Mouse (Mus musculus) hindbrain, embryonic 14.5 days (tissue): ENCODE results near the gene Pramef25. TPM values are rescaled to one million over a fixed set of nuclear protein-coding genes. Genes with fewer than 3 reads are reported as not detected.
"Not testable (repeated sequence)": the region's sequence is repeated elsewhere in the genome, so short reads cannot be mapped to it uniquely, and the experiment has no call there.

Experiments used
- ATAC-seq: fragments of 200-750 bp; cut with Nextera tagmentation; 2 replicates; pipeline ENCODE4 v1.8.0; 2017; ENCODE audit warnings: moderate number of reproducible peaks, mild to moderate bottlenecking, moderate TSS enrichment, moderate library complexity; ENCODE audit not compliant: low FRiP score
- DNase-seq: peaks from one replicate; pipeline ENCODE4 v3.0.0-alpha.2; 2015; ENCODE audit warnings: low spot score
- H3K27ac ChIP-seq: fragments of 300-500 bp; sonication (generic); 2 replicates; pipeline ENCODE4 v1.5.1; 2014; ENCODE audit warnings: mild to moderate bottlenecking, moderate library complexity
- H3K27me3 ChIP-seq: fragments of 300-500 bp; sonication (generic); 2 replicates; pipeline ENCODE4 v1.6.1; 2014; ENCODE audit warnings: mild to moderate bottlenecking, low read length, mixed read lengths; ENCODE audit not compliant: control insufficient read depth, insufficient read depth
- H3K36me3 ChIP-seq: fragments of 300-500 bp; sonication (generic); replicated peaks from 2 replicates; pipeline ENCODE4 v1.6.1; 2014; ENCODE audit not compliant: control insufficient read depth, insufficient read depth
- H3K4me1 ChIP-seq: fragments of 300-500 bp; sonication (generic); replicated peaks from 2 replicates; pipeline ENCODE4 v1.6.1; 2014; ENCODE audit warnings: antibody characterized with exemption, low read length, mixed read lengths; ENCODE audit not compliant: control insufficient read depth, insufficient read depth
- H3K4me2 ChIP-seq: fragments of 300-500 bp; sonication (generic); replicated peaks from 2 replicates; pipeline ENCODE4 v1.6.1; 2014; ENCODE audit warnings: mild to moderate bottlenecking, moderate library complexity
- H3K4me3 ChIP-seq: fragments of 300-500 bp; sonication (generic); replicated peaks from 2 replicates; pipeline ENCODE4 v1.5.1; 2014; ENCODE audit warnings: mild to moderate bottlenecking, low read length
- H3K9ac ChIP-seq: fragments of 300-500 bp; sonication (generic); 2 replicates; pipeline ENCODE4 v1.6.1; 2014
- H3K9me3 ChIP-seq: fragments of 300-500 bp; sonication (generic); 2 replicates; pipeline ENCODE4 v1.6.1; 2016; ENCODE audit warnings: low read length; ENCODE audit not compliant: control insufficient read depth
- WGBS: fragments of 180-500 bp; shearing (Covaris S2); extraction: QIAGEN DNeasy Blood & Tissue Kit; methylation state at CpG from one replicate; pipeline ENCODE4 v1.1.7; 2014; 5-methylcytosine and 5-hydroxymethylcytosine counted together
- polyA plus RNA-seq: library from polyadenylated mRNA; unstranded; fragments of >200 nt; fragmentation: Nextera tagmentation; extraction: Ambion mirVana; gene quantifications from 2 replicates; pipeline ENCODE4 v1.2.1, GENCODE M21; 2014

Gene Pramef25
- polyA plus RNA-seq: not detected in 2 replicates

DNA sequence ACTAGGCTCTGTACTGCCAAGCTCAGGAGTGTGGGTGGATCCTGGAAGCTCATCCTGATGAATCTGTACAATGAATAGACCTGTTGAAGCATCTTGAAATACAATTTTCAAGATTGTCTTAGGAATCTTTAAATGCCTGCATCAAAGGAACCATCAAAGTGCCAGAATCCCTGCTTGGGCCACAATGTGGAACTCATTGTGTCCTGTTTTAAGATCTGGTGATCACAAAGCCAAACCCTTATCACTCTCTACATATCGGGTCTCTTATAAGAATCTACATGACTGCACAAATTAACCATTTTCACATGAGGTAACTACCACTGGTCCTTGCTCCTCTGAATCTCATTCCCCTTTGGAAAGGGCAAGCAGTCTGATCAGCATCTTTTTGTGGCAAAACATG is at the start of gene Pramef25:
Gene Pramef25 (minus strand): TSS at position 101 of the 400 bp plus-strand sequence.
- not testable (repeated sequence) for H3K36me3 ChIP-seq, ATAC-seq, H3K4me2 ChIP-seq, H3K4me3 ChIP-seq, DNase-seq, H3K27me3 ChIP-seq, H3K27ac ChIP-seq, H3K4me1 ChIP-seq, H3K9ac ChIP-seq
- peaks cover 13% of the 10 kb centered on the region; the same call in 1 of the 2 replicates for H3K9me3 ChIP-seq
- WGBS: 90% methylated on average over 1 of the region's 1 CpGs

DNA sequence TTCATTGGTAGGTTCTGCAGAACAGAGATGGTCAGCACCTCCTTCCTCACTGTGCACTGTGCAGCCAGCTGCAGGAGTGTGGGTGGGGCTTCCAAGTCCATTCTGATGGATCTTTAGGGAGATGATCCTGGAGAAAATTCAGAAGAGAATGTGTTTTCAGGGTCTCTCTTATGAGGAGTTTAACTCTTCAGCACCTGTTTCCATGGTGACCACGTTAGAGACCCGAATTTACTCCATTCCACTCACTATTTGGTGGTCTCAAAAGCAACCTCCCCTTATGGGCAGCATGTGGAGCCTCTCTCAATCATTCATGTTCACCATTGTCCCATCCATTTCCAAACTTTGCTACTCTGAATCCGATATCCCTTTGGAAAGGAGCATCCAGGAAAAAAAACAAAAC is 43.5 kb upstream of the Pramef25 start, which contains the start of gene Pramef17:
Gene Pramef17 (minus strand): TSS at position 101 of the 400 bp plus-strand sequence.
- H3K4me2 ChIP-seq, H3K4me3 ChIP-seq, H3K27ac ChIP-seq, ATAC-seq, H3K36me3 ChIP-seq, H3K27me3 ChIP-seq, DNase-seq, H3K4me1 ChIP-seq, H3K9ac ChIP-seq: not testable (repeated sequence)
- H3K9me3 ChIP-seq: peaks cover 10% of the 10 kb centered on the region; the same call in 1 of the 2 replicates
- WGBS: 70% methylated on average over 3 of the region's 3 CpGs

GRCm38 (mm10) chr4:143988126-143988525 is 37.3 kb upstream of the Pramef25 start:
- not testable (repeated sequence) for DNase-seq, H3K27ac ChIP-seq, ATAC-seq, H3K9ac ChIP-seq, H3K36me3 ChIP-seq, H3K27me3 ChIP-seq, H3K4me3 ChIP-seq, H3K4me1 ChIP-seq, H3K4me2 ChIP-seq, H3K9me3 ChIP-seq
- 98% methylated on average over 13 of the region's 17 CpGs for WGBS

GRCm38 (mm10) chr4:143987475-143987941 is 36.7 kb upstream of the Pramef25 start:
- H3K4me3 ChIP-seq, H3K4me2 ChIP-seq, ATAC-seq, H3K4me1 ChIP-seq, H3K9me3 ChIP-seq, H3K27me3 ChIP-seq, H3K36me3 ChIP-seq, H3K9ac ChIP-seq, DNase-seq, H3K27ac ChIP-seq: not testable (repeated sequence)
- 94% methylated on average over 8 of the region's 17 CpGs for WGBS

GRCm38 (mm10) chr4:143985733-143986132 is 34.9 kb upstream of the Pramef25 start:
- 90% methylated on average over 2 of the region's 9 CpGs for WGBS

GRCm38 (mm10) chr4:143985165-143985564 is 34.3 kb upstream of the Pramef25 start:
- not testable (repeated sequence) for H3K4me3 ChIP-seq, H3K36me3 ChIP-seq, ATAC-seq, H3K27me3 ChIP-seq, H3K9me3 ChIP-seq, DNase-seq, H3K9ac ChIP-seq, H3K4me1 ChIP-seq, H3K27ac ChIP-seq, H3K4me2 ChIP-seq
- WGBS: no CpG with 5 or more reads among the region's 7 CpGs

More at GRCm38 (mm10) chr4:143985733-143986132, 34.9 kb upstream of the Pramef25 start:
- not testable (repeated sequence) for H3K9ac ChIP-seq, H3K36me3 ChIP-seq, DNase-seq, H3K27ac ChIP-seq, H3K4me3 ChIP-seq, H3K27me3 ChIP-seq, H3K4me1 ChIP-seq, H3K9me3 ChIP-seq, ATAC-seq, H3K4me2 ChIP-seq

GRCm38 (mm10) chr4:143983446-143983845 is 32.6 kb upstream of the Pramef25 start:
- H3K9ac ChIP-seq, H3K4me3 ChIP-seq, ATAC-seq, H3K9me3 ChIP-seq, H3K4me1 ChIP-seq, DNase-seq, H3K4me2 ChIP-seq, H3K27ac ChIP-seq, H3K36me3 ChIP-seq, H3K27me3 ChIP-seq: not testable (repeated sequence)
- 67% methylated on average over 1 of the region's 1 CpGs for WGBS

DNA sequence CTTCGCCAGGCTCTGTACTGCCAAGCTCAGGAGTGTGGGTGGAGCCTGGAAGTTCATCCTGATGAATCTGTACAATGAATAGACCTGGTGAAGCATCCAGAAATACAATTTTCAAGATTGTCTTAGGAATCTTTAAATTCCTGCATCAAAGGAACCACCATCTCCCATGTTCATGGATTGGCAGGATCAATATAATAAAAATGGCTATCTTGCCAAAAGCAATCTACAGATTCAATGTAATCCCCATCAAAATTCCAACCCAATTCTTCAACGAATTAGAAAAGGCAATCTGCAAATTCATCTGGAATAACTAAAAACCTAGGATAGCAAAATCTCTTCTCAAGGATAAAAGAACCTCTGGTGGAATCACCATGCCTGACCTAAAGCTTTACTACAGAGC is 16.0 kb upstream of the Pramef25 start, which contains the start of gene Gm13101:
Gene Gm13101 (minus strand): TSS at position 101 of the 400 bp plus-strand sequence.
- WGBS: 30% methylated on average over 2 of the region's 2 CpGs
- H3K27me3 ChIP-seq, H3K4me3 ChIP-seq, H3K9ac ChIP-seq, DNase-seq, ATAC-seq, H3K36me3 ChIP-seq, H3K9me3 ChIP-seq, H3K27ac ChIP-seq, H3K4me2 ChIP-seq, H3K4me1 ChIP-seq: not testable (repeated sequence)

- not testable (repeated sequence) for ATAC-seq, H3K4me1 ChIP-seq, DNase-seq, H3K36me3 ChIP-seq, H3K4me3 ChIP-seq, H3K27me3 ChIP-seq, H3K4me2 ChIP-seq, H3K9ac ChIP-seq, H3K27ac ChIP-seq
- H3K9me3 ChIP-seq: peaks cover 12% of the 10 kb centered on the region; the same call in 1 of the 2 replicates
- 85% methylated on average over 1 of the region's 1 CpGs for WGBS
Measured at GRCm38 (mm10) chr4:143900280-143900679, 50.5 kb downstream of the Pramef25 start, which contains the start of gene Pramef6. Pramef6 (minus strand) TSS chr4:143900380.
